Mouse (Mus musculus): ENCODE data around the gene Cdh24.
A peak's percentile ranks its signal among the peaks of the same experiment; 100 is the strongest.

Cdh24 gene

DNA sequence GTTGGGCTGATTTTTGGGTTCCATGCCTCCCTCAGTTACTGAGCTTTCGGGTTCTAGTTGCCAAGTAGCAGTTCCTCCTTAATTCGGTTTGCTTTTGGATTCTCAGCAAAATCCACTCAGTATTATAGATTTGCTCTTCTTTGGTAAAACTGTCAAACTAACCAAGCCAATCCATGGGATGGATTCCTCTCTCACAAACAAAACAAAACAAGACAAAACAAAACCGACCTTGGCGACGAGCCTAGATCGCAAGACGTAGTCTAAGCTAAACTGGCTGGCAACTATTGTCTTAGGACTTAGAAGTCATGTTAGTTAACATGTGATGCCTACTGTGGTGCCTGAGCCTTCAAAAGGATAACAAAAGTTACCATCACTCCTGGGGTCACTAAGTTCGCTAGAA lies 37.5 kb downstream of the Cdh24 start:
- DNase-seq, result no peak

DNA sequence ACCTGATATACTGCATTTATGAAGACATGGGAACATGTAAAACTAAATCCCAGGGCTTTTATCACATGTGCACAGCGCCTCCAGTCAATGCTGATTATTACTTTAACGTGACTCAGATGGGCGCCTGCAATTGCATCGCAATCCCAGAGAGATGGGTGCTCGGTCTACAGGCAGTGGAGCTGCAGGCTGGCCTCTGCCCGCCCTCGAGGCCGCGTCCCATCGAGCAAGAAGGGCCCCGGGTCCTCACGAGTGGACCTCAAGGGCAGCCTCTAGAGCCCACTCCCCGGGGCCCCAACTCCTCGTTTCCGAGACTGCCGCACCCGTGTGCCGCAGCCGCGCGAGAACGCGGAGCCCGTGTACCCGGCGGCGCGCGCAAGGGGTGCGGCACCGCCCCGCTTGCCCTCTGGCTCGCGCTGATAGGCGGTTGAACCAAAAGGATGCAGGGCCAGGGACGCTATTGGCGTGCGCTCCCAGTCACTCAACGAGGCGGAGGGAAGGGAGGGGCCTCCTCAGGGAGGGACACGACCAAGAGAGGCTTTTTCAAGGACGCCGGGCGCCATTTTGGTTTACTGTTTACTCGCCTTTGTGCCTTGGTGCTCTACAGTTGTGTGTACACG lies 38.0 kb downstream of the Cdh24 start:
- DNase-seq, result peak; percentile 93

DNA sequence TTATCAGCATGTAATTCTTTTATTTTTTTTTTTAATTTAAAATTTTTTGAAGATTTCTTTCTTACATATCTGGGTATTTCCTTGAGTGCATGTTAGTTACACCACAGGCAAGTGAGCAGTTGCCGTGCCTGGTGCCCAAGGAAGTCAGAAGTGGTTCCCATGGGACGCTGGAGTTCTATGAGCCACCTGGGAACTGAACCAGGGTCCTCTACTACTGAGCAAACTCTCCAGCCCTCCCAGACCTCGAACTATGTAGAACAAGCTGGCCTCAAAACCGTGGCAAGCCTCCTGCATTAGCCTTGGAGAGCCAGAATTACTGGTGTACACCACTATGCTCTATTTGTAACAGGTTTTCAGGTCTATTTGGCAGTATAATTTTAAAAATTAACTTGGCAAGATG lies 38.6 kb downstream of the Cdh24 start:
- DNase-seq, result no peak

DNA sequence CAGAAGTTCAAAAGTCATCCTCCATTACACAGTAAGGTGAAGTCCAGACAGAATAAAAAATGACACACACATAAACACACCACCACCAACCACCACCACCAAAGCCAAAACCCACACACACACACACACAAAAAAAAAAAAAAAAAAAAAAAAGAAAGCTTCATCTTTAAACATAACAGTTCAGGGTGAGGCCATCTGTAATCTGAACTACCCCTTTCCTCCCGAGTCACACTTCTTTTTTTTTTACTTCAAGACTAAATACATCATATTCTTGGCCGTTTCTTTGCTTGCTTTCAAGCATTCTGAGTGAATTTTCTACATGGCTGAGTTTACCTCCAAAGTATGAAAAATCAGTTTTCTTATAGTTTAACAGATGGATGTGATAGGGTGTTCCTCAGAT lies 39.6 kb downstream of the Cdh24 start:
- DNase-seq, result no peak

DNA sequence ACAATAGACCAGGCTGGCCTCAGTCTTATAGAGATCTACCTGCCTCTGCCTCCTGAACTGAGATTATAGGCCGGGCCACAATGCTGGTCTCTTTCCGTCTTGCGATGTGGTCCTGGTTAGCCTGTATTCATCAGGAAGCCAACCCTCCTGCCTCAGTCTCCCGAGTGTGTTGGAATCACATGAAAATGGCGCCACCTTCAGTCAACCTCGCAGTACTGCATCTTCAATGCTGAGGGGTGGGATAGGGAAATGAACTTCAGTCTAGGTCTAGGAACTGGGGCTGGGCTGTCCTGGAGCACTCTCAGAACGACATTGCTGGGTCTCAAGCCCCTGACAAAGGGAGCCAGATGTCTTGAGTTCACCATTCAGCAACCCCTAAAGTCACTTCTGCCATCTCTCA lies 44.1 kb downstream of the Cdh24 start:
- no peak for DNase-seq

DNA sequence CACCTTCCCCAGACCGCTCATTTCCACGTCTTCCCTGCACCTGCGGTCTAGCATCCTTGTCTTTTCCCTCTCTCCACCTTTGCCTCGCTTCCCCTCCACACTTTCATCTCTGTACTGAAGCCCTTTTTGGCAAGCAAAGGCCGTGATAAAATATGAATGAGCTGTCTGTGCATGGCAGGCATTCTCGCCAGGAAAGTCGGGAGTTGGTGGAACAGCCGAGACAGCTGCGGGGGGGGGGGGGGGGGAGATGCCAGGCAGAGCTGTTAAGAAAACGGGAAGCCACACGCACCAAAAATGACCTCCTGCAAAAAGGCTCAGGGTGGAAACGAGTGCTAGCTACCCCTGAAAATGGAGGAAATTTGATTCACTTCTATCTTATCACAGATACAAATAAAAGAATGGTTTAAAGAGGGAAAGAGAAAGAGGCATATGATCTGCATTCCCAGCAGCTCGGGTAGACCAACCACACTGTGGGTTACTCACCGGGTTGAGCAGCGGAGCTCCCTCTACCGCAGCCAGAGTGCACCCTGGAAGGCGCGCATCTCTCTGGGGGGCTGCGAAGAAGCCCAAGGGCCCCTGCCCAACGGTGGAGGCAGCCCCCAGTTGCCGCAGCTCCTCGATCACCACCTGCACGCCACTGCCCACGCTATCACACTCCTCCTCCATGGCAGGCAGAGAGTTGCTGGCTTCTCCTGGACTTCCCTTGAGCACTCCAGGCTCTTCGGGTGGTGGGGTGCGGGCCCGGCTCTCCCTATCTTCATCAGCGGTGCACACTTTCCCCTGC lies 46.3 kb downstream of the Cdh24 start:
- DNase-seq, result no peak

DNA sequence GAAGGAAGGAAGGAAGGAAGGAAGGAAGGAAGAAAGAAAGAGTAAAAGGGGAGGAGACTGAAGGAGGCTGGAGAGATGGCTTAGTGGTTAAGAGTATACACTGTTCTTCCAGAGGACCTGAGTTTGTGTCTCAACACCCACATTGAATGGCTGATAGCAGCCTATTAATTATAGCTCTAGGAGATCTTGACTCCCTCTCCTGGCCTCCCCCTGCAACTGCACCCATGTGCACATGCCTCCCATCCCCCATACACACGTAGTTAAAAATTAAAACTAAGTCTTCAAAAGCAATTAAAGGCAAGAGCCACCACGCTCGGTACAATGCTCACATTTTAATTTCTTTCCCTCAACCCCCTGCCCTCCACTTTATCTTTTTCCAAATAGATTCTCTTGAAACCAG lies 47.1 kb downstream of the Cdh24 start:
- DNase-seq, result no peak

DNA sequence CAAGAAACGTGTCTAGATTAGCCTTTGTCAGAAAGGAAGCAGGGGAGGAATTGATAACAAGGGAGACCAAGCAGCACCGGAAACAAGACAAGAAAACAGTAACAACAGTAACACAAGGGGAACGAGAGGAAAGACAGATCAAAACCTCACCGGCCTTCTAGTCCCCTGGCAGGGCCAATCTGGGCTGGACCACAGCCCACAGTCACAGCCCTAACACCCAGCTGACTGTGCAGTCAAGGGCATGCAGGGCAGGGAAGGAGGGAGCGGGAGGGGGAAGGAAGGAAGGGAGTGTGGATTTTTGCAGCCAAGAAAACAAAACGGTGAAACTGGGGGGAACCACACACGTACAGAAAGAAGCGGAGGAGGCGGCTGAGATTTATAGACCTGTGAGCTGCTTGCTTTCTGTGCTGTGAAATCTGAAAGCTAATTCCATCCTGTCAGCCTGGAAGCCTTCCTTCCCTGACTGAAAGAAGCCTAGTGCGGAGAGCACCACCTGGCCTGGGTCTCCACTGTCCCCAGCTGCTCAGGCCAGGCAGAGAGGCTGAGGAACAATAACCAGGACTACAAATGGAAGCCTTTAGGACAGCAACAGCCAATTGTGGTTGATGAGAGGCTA lies 48.7 kb downstream of the Cdh24 start:
- DNase-seq, result no peak

DNA sequence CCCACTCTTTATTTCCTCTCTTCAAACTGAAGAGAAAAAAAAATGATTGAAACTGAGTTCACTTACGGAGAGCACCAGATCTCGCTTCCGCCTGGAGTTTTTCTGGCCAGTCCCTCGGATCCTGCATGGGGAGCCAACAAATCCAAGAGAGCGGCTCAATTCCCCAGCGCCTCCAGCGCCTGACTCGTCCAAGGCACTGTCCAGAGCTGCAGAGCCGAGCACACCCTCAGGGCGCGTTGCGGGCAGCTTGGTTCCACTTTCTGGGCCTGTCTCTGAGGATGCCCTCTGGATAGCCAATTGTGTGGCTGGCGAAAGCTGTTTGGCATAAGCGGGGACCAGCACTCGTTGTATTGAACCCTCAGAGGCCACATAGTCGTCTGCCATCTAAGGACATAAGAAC lies 50.1 kb downstream of the Cdh24 start:
- no peak for DNase-seq

DNA sequence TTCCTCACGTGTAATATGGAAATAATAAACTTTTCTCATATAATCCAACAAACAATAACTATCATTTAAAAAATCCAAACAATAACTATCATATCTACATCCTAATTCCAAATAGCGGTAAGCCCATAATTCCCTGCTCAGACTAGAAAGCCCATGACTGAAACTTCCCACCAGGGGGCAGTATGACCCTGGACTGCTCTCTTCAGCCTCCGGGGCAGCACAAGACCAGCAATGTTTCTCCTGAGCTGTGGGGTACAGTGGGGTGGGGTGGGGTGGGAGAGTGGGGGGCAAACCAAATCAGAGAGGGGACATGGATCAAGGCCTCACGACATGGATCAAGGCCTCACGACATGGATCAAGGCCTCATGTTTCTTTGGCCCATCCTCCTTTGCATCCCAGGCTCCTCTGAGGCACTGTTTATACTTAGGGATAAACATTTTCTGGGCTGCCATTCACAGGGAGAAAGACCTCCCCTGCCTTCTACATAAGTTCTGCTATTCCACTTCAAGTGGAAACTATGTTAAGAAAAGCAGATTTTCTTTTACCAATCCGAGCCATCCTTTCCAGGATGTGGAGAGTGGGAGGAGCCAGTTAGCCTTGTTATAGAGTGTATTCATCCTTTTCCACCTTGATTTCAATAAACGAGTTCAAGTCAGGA lies 57.4 kb downstream of the Cdh24 start:
- peak; percentile 58 for DNase-seq

DNA sequence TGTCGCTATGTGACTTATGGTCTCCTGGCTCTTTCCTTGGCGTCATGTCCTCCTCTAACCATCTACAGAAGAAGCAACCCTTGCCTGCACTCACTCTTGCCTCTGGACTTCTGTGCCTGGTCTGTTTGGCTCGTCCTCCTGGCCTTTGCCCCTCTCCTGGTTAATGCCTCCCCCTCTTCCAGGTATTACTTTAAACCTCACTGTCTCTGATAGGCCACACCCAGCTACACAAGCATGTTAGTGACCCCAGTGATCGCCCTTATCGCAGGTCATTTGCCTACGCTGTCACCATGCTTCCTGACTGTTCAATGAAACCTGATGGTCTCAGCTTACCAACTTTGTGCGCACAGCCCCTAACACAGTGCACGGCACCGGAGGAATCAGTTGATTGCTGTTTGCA lies 58.6 kb downstream of the Cdh24 start:
- no peak for DNase-seq

Measured in right cerebral cortex, postnatal 4 days (tissue).